Mouse (Mus musculus) monocyte, adult 59 days (primary cell): Measurements from ENCODE around the gene Gm20924. TPM values are rescaled to one million over a fixed set of nuclear protein-coding genes. Genes with fewer than 3 reads are reported as not detected.

Experiments used
- total RNA-seq, 2 experiments: library from RNA; stranded (reverse); gene quantifications; one replicate each; pipeline ENCODE4 v1.2.4; 2023

Gene Gm20924
- total RNA-seq: not detected

DNA sequence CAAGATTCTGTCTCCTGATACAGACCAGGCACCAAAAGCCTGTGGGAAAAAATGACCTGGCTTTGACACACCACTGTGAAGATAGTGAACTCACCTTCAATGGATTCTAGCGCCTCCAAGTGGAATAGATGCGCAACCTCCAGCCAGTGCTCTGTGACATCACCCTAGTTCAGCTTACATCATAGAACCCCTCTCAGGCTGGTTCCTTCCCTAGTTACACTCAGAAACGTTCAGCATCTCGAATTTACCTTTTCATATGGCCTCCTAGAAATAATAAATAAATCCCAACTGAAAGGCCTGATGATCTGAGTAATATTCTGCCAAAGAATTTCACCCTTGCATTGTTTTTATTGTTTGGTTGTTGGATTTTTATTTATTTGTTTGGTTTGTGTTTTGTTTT is at the start of gene Gm20924:
TSS of gene Gm20924 (minus strand) at position 101 of the 400 bp plus-strand sequence.

Other genes starting within 250 kb of the Gm20924 start
- gene Gm20736, start 170.2 kb upstream of the Gm20924 start, total RNA-seq: not detected